Mouse (Mus musculus) heart, adult 2 months (tissue): ENCODE results near the gene Tmod4.

Experiments
- CTCF ChIP-seq: fragments of 200-600 bp; IDR thresholded peaks from 2 replicates; pipeline ENCODE4 v1.8.1; 2022; ENCODE audit warnings: antibody characterized with exemption, mild to moderate bottlenecking, moderate library complexity
- EP300 ChIP-seq: fragments of 200-500 bp; IDR thresholded peaks from 2 replicates; pipeline ENCODE4 v1.6.1; 2011; ENCODE audit warnings: low read depth, low read length, control low read depth; ENCODE audit not compliant: insufficient read depth
- POLR2A ChIP-seq: fragments of 200-500 bp; IDR thresholded peaks from 2 replicates; pipeline ENCODE4 v1.6.1; 2011; ENCODE audit warnings: mild to moderate bottlenecking, low read depth, low read length, control low read depth; ENCODE audit not compliant: insufficient read depth

GRCm38 (mm10) chr3:95135433-95136052, 11.3 kb downstream of the Tmod4 start:
- TF ChIP-seq EP300 (no peak), CTCF (no peak), POLR2A (no peak)
